Mouse (Mus musculus) hindbrain, embryonic 14.5 days (tissue): ENCODE results near the gene Zfp979. TPM values are rescaled to one million over a fixed set of nuclear protein-coding genes. Genes with fewer than 3 reads are reported as not detected.
"Not testable (repeated sequence)": the region's sequence is repeated elsewhere in the genome, so short reads cannot be mapped to it uniquely, and the experiment has no call there.

Source experiments
- ATAC-seq: fragments of 200-750 bp; cut with Nextera tagmentation; 2 replicates; pipeline ENCODE4 v1.8.0; 2017; ENCODE audit warnings: moderate number of reproducible peaks, mild to moderate bottlenecking, moderate TSS enrichment, moderate library complexity; ENCODE audit not compliant: low FRiP score
- DNase-seq: peaks from one replicate; pipeline ENCODE4 v3.0.0-alpha.2; 2015; ENCODE audit warnings: low spot score
- H3K27ac ChIP-seq: fragments of 300-500 bp; sonication (generic); 2 replicates; pipeline ENCODE4 v1.5.1; 2014; ENCODE audit warnings: mild to moderate bottlenecking, moderate library complexity
- H3K27me3 ChIP-seq: fragments of 300-500 bp; sonication (generic); 2 replicates; pipeline ENCODE4 v1.6.1; 2014; ENCODE audit warnings: mild to moderate bottlenecking, low read length, mixed read lengths; ENCODE audit not compliant: control insufficient read depth, insufficient read depth
- H3K36me3 ChIP-seq: fragments of 300-500 bp; sonication (generic); replicated peaks from 2 replicates; pipeline ENCODE4 v1.6.1; 2014; ENCODE audit not compliant: control insufficient read depth, insufficient read depth
- H3K4me1 ChIP-seq: fragments of 300-500 bp; sonication (generic); replicated peaks from 2 replicates; pipeline ENCODE4 v1.6.1; 2014; ENCODE audit warnings: antibody characterized with exemption, low read length, mixed read lengths; ENCODE audit not compliant: control insufficient read depth, insufficient read depth
- H3K4me2 ChIP-seq: fragments of 300-500 bp; sonication (generic); replicated peaks from 2 replicates; pipeline ENCODE4 v1.6.1; 2014; ENCODE audit warnings: mild to moderate bottlenecking, moderate library complexity
- H3K4me3 ChIP-seq: fragments of 300-500 bp; sonication (generic); replicated peaks from 2 replicates; pipeline ENCODE4 v1.5.1; 2014; ENCODE audit warnings: mild to moderate bottlenecking, low read length
- H3K9ac ChIP-seq: fragments of 300-500 bp; sonication (generic); 2 replicates; pipeline ENCODE4 v1.6.1; 2014
- H3K9me3 ChIP-seq: fragments of 300-500 bp; sonication (generic); 2 replicates; pipeline ENCODE4 v1.6.1; 2016; ENCODE audit warnings: low read length; ENCODE audit not compliant: control insufficient read depth
- WGBS: fragments of 180-500 bp; shearing (Covaris S2); extraction: QIAGEN DNeasy Blood & Tissue Kit; methylation state at CpG from one replicate; pipeline ENCODE4 v1.1.7; 2014; 5-methylcytosine and 5-hydroxymethylcytosine counted together
- polyA plus RNA-seq: library from polyadenylated mRNA; unstranded; fragments of >200 nt; fragmentation: Nextera tagmentation; extraction: Ambion mirVana; gene quantifications from 2 replicates; pipeline ENCODE4 v1.2.1, GENCODE M21; 2014

Gene Zfp979
- polyA plus RNA-seq, 1 experiment from 2014 or later: 3.8 TPM

DNA sequence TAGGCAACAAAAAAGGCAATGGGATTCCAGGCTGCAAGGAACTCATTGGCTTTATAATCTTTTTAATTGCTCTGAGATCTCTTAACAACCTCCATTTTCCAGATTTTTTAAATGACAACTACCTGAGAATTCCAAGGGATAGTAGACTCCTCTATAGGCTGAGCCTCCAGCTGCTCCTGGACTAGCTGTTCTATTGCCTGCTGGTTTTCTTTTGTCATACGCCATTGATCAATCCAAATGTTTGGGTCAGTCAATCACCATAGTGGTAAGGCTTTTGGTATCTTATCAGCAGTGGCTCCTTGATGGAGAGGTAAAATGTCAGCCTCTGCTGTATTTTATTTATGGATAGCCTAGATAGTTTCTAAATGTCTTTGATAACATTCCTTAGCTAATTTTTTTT, 44.6 kb downstream of the Zfp979 start:
- H3K4me3 ChIP-seq: no peak overlapping the region
- H3K9me3 ChIP-seq: peaks cover 40% of the 10 kb centered on the region
- H3K27me3 ChIP-seq: no peaks in the 10 kb centered on the region
- no peaks in the 10 kb centered on the region for H3K4me1 ChIP-seq
- no peak overlapping the region for H3K9ac ChIP-seq
- no peak overlapping the region for H3K4me2 ChIP-seq
- DNase-seq (no peak), ATAC-seq (no peak)
- H3K36me3 ChIP-seq: no peaks in the 10 kb centered on the region
- WGBS: 59% methylated on average over 1 of the region's 1 CpGs
- H3K27ac ChIP-seq: no peak overlapping the region

DNA sequence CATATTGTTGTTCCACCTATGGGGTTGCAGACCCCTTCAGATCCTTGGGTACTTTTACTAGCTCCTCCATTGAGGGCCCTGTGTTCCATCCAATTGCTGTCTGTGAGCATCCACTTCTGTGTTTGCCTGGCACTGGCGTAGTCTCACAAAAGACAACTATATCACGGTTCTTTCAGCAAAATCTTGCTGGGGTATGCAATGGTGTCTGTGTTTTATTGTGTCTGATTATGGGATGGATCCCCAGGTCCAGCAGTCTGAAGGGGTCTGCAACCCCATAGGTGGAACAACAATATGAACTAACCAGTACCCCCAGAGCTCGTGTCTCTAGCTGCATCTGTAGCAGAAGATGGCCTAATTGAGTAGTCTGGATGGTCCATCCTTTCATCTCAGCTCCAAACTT, 47.7 kb downstream of the Zfp979 start:
- WGBS: 85% methylated on average over 3 of the region's 3 CpGs
- peaks cover 27% of the 10 kb centered on the region for H3K9me3 ChIP-seq

GRCm38 (mm10) chr4:147586511-147587473, 55.5 kb downstream of the Zfp979 start:
- ATAC-seq: peak; percentile 57; the same call in 1 of the 2 replicates
- 64% methylated on average over 1 of the region's 1 CpGs for WGBS
- H3K4me3 ChIP-seq: no peak overlapping the region

More for the DNA sequence above, 47.7 kb downstream of the Zfp979 start:
- not testable (repeated sequence) for DNase-seq, H3K27me3 ChIP-seq, H3K27ac ChIP-seq, H3K36me3 ChIP-seq, ATAC-seq, H3K4me3 ChIP-seq, H3K9ac ChIP-seq, H3K4me2 ChIP-seq, H3K4me1 ChIP-seq

GRCm38 (mm10) chr4:147579371-147579770, 62.9 kb downstream of the Zfp979 start:
- not testable (repeated sequence) for H3K9ac ChIP-seq, H3K27ac ChIP-seq, H3K36me3 ChIP-seq, ATAC-seq, DNase-seq, H3K4me2 ChIP-seq, H3K27me3 ChIP-seq, H3K4me3 ChIP-seq, H3K4me1 ChIP-seq
- H3K9me3 ChIP-seq: peaks cover 24% of the 10 kb centered on the region
- WGBS: 94% methylated on average over 4 of the region's 4 CpGs

More at GRCm38 (mm10) chr4:147586511-147587473, 55.5 kb downstream of the Zfp979 start:
- no peak overlapping the region for H3K9ac ChIP-seq
- H3K27me3 ChIP-seq: no peaks in the 10 kb centered on the region
- no peaks in the 10 kb centered on the region for H3K36me3 ChIP-seq
- H3K9me3 ChIP-seq: peaks cover 46% of the 10 kb centered on the region
- H3K4me2 ChIP-seq: no peak overlapping the region
- H3K4me1 ChIP-seq: no peaks in the 10 kb centered on the region
- no peak for DNase-seq
- H3K27ac ChIP-seq: no peak overlapping the region

GRCm38 (mm10) chr4:147571156-147571555, 71.2 kb downstream of the Zfp979 start:
- not testable (repeated sequence) for H3K27ac ChIP-seq, ATAC-seq

GRCm38 (mm10) chr4:147565426-147566220, 76.7 kb downstream of the Zfp979 start:
- WGBS: 73% methylated on average over 6 of the region's 6 CpGs
- Histone ChIP-seq H3K36me3 (no peaks in the 10 kb centered on the region), H3K27me3 (no peaks in the 10 kb centered on the region), H3K4me3 (no peak overlapping the region), H3K4me2 (no peak overlapping the region), H3K9ac (no peak overlapping the region), H3K27ac (no peak overlapping the region), H3K9me3 (peaks cover 27% of the 10 kb centered on the region), H3K4me1 (no peaks in the 10 kb centered on the region)
- ATAC-seq: no peak
- DNase-seq: no peak

More at GRCm38 (mm10) chr4:147571156-147571555, 71.2 kb downstream of the Zfp979 start:
- H3K9ac ChIP-seq, H3K4me3 ChIP-seq, H3K4me1 ChIP-seq, H3K27me3 ChIP-seq, H3K36me3 ChIP-seq, DNase-seq, H3K4me2 ChIP-seq: not testable (repeated sequence)
- peaks cover 41% of the 10 kb centered on the region for H3K9me3 ChIP-seq
- WGBS: 90% methylated on average over 8 of the region's 8 CpGs

Other genes with a start within 250 kb of the Zfp979 start
- 7.2 and 7.7 TPM in 2 replicates for gene Zfp982, start 150.1 kb downstream of the Zfp979 start, polyA plus RNA-seq
- gene Gm16503, start 102.3 kb downstream of the Zfp979 start, polyA plus RNA-seq: 0.48 and 0.80 TPM in 2 replicates
- 0.07 and 0.09 TPM in 2 replicates for gene Zfp985, start 89.2 kb downstream of the Zfp979 start, polyA plus RNA-seq
- not detected in 2 replicates for gene Zfp534, start 60.0 kb upstream of the Zfp979 start, polyA plus RNA-seq
- 4.8 and 6.1 TPM in 2 replicates for gene Zfp984, start 167.3 kb upstream of the Zfp979 start, polyA plus RNA-seq
- 7.2 and 7.3 TPM in 2 replicates for gene Zfp933, start 205.9 kb upstream of the Zfp979 start, polyA plus RNA-seq
- gene Miip, start 226.3 kb upstream of the Zfp979 start, polyA plus RNA-seq: 20.8 and 25.5 TPM in 2 replicates
- 7.2 and 11.3 TPM in 2 replicates for gene Fv1, start 226.5 kb upstream of the Zfp979 start, polyA plus RNA-seq